Mouse (Mus musculus) ZHBTc4 (cell line): Measurements from ENCODE around the gene Gfpt2.

Experiments used
- DNase-seq: peaks from one replicate; pipeline ENCODE4 v3.0.0-alpha.2; 2011; ENCODE audit warnings: low read depth, low spot score

Gene Gfpt2

DNA sequence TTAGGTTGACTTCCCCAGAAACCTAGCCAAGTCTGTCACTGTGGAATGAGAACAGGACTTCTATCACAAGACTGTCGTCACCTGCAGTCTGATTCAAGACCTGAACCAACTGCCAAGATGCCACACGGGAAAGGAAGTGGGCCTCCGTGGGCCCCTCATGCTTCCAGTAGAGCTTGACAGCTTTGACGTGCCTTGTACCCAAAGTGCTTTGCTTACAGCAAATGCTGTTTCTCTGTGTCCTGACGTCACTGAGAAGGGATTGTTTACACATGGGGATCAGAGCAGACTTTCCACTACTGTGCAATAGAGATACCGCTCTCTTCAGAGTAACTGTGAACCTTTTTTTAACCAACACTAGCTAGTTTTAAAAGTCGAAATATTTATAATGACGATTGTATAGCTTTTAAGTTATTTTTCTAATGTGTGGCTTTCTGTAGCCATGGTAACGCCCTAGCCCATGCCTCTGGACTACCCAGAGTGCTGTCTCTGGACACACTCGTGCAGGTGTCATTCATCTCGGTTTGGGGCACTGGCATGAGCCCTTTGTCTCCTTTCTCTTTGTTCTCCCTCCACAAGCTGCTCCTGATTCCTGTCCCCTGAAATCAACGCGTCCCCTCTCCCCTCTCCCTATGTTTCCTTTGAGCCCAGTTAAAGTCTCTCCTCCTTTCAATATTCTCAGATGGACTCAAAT lies 43.9 kb downstream of the Gfpt2 start:
- DNase-seq: no peak

DNA sequence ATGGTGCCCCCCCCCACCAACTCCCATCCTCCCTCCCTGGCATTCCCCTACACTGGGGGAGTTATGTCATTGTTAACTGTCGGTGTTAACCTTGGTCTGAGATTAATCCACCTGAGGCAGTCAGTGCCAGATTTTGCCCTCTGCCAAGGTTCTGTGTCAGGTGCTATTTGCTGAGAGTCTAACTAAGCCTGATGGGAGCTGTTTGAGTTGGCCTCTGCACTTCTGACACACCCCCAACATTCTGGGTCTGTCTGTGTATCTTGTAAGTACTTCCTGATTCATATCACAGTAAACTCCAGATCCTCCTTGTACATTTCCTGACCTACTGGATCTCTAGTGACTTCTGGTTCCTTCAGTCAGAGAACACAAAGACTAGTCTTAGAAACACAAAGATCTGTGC lies 46.7 kb downstream of the Gfpt2 start:
- DNase-seq: no peak

DNA sequence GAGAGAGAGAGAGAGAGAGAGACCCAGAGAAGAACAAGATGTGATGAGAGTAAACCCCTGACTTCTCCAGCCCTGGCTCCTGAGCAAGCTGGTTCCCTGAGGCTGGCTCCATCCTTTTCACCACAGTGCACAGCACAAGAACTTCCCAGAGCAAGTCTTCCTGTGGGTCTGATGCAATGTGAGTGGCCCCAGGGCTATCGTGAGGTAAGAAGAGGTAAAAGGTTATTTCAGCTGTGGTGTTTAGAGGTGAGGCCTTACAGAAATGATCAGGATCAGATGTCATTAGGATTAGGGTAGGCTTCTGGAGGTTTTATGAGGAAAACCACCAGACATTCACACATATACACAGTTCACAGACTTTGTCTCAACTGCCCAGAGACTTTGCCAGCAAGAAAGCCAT lies 47.9 kb downstream of the Gfpt2 start:
- no peak for DNase-seq

DNA sequence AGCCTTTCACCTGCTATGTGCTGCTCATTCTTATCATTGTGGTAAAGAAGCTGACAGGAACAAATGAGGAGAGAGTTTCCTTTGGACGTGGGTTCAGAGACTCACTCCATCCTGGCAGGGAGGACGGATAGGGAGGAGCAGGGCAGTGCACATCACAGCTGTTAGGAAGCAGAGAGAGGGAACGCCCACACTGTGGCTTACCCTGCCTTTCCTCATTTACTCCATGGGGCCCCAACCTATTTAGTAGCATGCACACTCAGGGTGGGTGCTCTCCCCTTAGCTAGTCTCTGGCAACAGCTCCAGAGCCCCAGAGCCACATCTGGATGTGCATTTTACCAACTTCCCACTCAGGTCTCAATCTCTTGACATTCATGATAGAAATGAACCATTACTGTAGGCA lies 48.7 kb downstream of the Gfpt2 start:
- no peak for DNase-seq

DNA sequence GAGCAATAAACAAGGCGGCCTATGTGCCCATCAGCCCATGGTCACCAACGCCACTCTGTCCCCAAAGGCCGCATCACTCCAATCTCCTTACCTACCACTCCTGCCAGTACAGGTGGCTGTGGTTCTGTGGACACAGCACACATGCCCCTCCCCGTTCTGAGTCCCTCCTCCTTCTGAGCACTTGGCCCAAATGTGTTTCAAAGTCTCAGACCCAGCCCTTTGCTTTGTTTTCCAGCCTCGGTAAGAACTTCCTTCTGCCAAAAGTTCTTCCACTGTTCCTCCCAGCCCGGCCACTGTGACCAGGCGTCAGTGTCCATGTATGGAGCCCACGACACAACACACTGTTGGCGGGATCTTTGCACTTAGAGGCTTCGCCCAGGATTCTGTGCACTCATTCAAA lies 50.3 kb downstream of the Gfpt2 start:
- peak; percentile 60 for DNase-seq

DNA sequence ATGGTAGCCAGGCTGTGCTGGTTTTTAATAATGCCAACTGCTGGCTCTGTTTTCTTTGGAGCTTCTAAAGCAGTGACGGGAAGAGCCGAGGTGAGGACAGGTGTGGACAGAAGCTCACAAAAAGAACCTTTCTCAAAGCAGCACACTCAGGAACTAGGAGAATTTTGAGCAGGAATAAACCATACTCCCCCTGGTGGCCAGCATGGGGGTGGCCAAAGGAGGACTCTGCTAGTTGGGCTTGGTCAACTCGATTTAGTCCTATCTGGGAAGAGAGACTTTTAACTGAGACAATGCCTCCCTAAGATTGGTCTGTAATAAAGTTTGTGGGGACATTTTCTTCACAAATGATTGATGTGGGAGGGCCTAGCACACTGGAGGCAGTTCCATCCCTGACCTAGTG lies 51.0 kb downstream of the Gfpt2 start:
- peak; percentile 86 for DNase-seq

DNA sequence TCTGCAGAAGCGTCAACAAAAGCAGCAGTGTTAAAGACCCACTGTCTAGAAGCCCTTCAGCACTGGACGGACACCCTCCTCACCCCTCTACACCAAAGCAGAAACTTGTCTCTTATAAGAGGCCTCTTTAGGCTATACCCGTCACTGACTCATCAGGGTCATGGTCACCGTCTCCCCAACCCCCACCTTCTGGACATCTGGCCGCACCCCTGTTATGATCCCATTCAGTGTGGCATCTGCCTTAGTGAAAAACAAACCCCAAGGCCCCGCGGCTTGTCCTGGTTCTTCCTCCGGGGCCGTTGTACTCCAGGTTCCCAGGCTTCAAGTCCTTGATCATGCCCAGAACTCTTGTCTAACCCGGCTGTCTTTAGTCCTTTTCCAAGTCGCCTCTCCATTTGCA lies 52.0 kb downstream of the Gfpt2 start:
- no peak for DNase-seq

DNA sequence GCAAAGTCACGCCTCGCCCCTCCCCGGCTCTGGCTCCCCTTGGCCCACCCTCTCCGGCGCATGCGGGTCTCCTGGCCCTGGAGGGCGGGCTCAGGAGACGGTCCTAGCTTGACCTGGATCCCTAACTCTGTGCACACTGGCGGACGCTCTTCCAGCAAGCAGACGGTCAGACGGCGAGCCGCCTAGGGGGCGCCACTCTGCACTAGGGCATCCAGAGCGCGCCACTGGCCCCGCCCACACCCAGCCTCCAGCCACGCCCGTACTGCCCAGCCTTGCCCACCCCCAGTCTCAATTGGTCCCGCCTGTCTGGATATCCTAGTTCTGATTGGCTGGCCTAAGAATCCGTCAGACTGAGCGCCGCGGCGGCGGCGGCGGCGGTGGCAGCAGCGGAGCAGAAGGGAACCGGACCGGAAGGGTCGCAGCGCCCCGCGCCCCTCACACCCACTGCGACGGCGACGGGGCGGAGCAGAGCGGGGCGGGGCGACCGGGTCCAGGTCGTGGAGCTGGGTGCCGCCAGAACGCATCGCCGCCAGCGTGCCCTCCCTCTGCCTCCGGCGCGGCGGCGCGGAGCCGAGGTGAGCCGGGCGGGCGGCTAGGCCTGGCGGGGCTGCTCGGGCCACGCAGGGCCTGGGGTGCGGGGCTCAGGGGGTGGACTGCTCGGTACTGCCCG lies 52.6 kb downstream of the Gfpt2 start, which contains the start of gene Mapk9:
Gene Mapk9 (plus strand): TSS at position 351 of the 670 bp plus-strand sequence.
- DNase-seq: peak; percentile 99

DNA sequence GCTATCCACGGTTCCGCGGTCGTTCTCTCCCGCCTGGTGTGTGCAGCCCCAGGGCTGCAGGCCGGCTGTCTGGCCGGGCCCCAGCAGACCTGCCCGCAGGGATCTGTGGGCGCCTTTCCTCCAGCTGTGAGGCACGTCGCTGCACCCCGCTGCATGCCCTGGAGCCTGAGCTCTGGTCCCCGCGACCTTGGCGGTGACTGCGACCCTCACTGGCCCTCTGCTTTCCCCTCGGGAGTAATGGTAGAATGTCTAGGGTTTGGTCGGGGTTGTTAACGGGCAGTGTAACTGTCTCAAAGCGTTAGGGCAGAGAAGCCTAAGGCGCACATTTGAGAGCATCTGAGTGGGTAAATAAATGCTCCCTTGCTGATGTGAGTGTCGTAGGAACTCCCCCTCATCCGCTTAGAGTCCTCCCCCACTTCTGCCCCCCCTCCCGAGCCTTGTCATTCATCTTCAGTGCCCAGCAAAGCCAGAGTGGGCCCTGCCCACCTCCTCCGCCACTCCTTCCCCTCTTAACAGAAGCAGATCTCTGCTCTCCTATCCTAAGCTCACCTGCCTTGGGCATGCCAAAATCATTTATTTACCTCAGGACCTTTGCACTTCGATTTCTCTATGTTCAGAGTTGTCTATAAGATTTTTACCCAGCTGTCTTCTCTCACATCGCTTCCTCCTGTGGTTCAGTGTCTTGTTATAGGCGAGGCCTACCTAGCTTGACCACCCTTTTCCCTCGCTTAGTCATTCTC lies 53.3 kb downstream of the Gfpt2 start:
- DNase-seq: no peak

DNA sequence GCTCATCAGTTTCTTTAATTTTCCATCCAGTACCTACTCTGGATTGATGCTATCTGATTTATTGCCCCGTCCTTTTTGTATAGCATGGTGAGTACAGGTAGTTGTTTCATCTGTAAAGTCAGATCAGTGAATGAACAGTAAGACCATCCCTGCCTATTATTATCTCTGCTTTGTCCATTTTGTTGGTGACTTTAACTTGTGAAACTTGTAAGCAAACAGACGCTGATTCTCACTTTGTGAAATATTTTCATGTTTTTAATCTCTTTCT lies 53.8 kb downstream of the Gfpt2 start:
- DNase-seq: no peak

DNA sequence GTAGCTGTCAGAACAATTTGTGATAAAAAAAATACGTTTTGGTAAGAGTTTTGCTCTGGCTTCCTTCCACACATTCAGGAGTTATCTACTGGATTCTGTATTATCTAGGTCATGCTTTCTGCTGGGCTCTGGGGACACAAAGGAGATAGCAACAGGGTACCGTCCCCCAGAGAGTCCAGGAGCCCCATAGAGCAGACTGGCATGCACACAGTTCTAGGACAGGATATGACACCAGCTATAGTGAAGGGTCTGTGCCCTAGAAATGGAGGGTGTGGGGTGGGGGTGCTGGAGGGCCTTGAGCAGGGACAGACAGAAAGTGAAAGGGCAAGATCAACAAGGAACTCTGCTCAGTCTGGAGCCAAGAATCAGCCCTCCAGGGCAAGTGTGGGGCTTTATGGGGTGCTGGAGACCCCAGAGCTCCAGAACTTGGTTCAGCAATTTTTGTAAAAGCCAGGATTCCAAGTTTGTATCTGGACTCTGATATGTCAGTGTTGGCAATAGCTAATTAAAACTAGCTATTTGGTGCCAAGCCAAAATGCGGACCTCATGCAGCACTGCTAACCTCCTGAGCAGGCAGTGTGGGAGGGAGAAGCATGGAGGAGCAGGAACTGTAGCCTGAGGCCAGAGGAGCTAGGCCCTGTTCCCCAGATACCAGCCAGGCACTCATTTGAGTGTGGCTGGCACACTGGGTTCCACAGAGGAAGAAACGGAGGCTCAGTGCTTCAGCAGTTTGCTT lies 54.3 kb downstream of the Gfpt2 start:
- DNase-seq: no peak

DNA sequence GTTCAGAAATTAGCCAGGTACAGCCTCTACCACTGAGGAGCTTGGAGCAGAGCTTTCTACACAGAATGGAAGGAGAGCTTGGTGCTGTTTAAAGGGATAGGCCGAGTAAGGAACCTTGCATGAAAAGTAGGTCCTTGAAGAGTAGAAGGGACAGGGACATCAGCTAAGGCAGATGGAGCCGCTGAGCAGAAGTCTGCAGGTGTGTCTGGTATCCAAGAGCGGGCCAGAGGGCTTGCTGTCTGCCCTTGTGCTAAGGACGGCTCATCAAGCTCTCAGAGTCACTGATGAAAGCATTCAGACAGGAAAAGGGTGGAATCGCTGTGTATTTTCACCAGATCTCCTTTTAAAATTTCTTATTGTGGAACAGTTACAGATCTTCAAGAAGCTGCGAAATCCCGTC lies 56.4 kb downstream of the Gfpt2 start:
- no peak for DNase-seq

DNA sequence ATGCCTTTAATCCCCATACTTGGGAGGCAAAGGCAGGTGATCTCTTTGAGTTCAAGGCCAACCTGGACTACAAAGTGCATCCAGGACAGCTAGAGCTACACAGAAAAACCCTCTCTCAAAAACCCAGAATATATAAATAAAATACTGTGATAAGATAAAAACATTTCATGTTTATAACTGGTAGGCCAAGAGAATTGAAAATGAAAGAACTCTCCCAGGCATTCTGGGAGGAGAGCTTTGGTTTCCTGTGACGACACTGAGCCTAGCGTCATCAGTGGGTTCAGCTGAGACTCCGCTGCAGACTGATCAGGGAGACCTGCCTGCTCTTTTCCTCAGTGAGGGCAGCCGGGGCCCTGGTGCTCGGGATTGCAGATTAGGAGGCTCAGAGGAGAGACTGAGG lies 61.2 kb downstream of the Gfpt2 start:
- DNase-seq: no peak

DNA sequence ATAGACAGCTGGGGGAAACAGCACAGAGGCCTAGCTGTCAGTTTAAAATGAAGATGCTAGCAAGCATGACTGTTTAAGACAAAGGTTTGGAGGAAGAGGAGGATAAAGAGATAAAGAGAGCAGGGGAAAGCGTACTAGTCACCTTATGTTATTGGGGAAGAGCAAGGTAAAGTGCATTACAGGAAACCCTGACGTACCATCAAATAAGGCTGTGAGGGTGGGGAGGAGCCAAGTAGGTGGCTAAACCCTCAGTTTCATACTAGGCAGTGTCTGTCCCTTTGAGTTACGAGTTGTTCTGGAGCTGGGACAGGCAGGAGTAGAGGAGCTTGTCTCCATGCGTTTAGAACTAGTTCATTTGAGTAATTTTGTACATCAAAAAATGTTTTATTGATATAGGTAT lies 67.2 kb downstream of the Gfpt2 start:
- DNase-seq: no peak

DNA sequence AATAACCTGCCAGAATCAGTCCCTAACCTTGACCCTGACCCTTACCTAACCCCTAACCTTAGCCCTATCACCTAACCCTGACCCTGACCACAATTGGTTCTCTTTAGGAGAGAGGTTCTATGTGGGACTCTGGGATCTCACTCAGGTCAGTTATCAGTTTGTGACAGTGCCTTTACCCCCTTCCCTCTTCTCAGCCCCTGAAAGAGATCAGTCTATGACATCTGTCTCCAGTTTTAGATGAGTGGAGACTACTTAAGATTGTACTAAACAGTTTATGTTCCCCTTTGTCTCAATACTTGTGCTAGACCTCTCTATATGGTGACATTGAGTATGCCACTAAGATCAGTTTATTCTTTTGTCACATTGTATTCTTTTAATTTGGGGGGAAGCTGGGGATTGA lies 69.9 kb downstream of the Gfpt2 start:
- no peak for DNase-seq

DNA sequence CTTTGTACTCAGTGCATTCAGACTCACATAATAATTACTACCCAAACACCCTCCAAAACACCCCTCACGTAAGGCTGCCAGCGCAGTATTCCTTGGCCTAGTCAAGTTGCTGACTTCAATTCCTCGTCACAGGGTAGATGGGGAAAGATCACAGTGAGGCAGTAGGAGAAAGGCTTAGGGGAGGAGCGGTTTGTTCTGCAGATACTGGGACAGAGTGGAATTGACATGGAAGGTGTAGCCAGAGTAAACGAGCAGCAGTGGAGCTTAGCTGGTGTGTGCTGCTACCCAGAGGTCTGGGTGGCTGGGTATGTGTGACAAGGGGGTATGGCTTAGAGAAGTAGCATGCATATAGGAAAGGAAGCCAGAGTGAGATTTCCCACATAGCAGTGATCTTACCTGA lies 73.3 kb downstream of the Gfpt2 start:
- no peak for DNase-seq

DNA sequence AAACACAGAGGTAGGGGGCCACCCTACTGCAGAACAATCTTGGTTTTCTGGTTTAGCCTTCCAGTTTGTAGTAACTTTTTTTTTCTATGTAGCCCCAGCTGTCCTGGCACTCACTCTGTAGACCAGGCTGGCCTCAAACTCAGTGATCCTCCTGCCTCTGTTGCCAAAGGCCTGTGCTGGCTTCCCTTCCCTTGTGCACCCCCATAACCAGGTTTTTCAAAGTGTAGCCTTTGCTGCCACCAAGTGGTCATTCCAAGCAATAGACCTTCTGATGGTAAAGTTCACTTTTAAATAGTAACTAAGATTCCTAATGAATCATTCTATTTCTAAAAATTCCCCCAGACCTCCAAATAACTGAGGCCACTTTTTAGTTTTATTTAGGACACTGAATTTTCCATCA lies 75.8 kb downstream of the Gfpt2 start:
- DNase-seq: peak; percentile 67

DNA sequence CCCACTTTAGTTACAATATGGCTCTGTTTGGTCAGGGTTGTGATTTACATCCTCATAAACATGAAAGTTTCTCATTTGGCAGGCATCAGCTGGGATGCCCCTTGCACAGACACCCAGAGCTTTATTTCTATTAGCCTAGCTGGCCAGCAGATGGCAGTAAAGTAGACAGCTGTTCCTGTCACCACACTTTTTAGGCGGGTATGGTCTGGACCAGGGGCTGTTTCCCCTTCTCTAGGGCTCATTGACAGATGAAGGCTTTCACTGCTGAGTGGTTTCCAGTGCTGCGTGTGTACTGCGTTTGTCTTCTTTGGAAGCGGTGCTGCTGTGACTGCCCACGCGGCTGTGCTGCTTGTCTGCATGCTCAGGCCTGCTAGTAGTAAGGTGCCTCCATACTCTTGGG lies 77.9 kb downstream of the Gfpt2 start:
- DNase-seq: peak; percentile 70

DNA sequence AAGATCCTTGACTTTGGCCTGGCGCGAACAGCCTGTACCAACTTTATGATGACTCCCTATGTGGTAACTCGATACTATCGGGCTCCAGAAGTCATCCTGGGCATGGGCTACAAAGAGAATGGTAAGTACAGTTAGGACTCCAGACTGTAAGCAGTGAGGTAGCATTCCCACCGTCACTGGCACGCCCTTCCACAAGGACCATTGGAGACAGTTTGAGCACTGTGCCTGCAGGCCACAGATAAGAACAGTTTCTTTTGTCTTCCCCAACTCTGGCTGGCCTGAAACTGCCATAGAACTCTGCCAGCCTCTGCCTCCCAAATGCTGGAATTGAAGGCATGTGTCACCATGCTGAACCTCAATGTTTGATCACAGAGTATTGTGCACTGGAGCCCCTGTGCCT lies 78.8 kb downstream of the Gfpt2 start:
- DNase-seq: no peak

DNA sequence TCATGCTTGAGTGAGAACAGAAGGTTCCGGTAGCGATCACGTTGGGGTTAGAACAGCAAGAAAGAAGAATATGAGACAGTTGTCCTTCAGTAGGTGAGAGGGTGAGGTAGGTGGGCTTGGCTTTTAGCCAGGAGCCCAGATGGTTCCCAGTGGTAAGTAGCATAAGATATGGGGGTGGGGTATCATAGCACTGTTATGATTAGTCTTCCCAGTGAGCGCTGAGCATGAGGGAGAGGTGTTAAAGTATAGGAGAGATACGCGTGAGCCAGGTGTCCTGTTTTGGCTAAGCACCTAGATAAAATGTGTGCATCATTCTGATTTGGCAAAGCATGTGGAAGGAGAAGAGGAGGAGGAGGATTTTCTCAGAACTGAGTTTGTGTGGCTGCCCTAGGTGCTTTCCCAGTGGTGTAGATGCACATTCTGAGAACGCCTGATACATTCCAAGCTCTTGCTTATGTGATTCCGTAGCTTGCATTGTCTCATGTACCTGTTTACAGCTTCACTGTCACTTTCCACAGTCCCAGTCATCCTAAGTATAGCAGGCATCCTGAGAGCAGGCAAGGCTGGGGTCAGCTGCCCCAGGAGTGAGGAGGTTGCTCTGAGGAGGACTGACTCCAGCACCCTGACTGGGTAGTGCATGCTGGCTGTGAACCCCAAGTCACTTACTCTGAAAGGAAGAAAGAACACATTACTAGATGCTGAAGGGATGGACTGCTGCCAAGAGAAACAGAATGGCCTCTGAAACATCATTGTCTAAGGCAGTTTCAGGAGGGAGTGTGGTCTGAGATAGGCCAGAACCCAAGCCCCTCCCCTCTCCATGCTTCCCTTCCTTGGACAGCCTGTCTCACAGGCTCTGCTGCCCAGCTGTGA lies 83.2 kb downstream of the Gfpt2 start:
- DNase-seq: no peak

DNA sequence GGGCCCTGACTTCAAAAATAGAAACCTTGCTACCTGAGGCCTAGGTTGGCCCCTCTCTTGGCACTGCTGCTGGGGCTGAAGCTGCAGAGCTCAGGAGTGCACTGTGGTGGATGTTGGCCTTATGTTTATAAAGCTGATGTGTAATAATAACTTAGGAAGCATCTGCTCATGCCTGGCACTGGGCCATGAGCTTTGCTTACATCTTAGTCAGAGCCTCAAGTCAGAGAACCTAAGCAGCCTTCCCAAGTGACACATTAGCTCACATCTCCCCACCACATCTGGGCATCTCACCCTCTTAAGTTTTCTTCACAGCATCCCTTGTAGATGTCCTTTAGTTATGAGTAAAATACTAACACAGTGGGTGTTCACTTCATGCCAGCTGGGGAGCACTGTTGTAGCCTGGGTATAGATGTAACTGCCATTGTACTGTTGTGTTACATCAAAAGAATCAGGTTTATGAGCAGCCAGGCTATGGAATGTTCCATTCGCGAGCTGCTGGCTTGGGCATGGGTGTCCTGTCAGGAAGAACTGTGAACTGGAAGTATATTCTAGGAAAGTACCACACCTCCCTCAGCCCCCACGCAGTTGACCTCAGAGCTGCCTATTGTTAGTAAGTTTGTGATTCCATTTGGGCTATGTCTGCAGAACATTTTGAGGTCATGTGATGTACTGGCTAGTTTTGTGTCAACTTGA lies 86.1 kb downstream of the Gfpt2 start:
- no peak for DNase-seq
